Mouse (Mus musculus) gastrocnemius, adult 8-10 months (tissue): ENCODE data around the gene Prkn. TPM values are rescaled to one million over a fixed set of nuclear protein-coding genes. Genes with fewer than 3 reads are reported as not detected.

Source experiments
- DNase-seq, 2 experiments: peaks; one replicate each; pipeline ENCODE4 v3.0.0; 2022; ENCODE audit warnings: low spot score in 2 of 2
- total RNA-seq, 4 experiments: library from RNA; stranded (reverse); gene quantifications; 2 replicates each; pipeline ENCODE4 v1.2.4; 2022

The Prkn gene
- total RNA-seq, 4 experiments from 2014 or later: 21.6 to 26.5 (median 23.0) TPM

GRCm38 (mm10) chr17:11819506-11819905, 979.3 kb downstream of the Prkn start:
- no peak for DNase-seq

- DNase-seq: no peak
Measured at GRCm38 (mm10) chr17:11820757-11821156, 980.6 kb downstream of the Prkn start.

DNA sequence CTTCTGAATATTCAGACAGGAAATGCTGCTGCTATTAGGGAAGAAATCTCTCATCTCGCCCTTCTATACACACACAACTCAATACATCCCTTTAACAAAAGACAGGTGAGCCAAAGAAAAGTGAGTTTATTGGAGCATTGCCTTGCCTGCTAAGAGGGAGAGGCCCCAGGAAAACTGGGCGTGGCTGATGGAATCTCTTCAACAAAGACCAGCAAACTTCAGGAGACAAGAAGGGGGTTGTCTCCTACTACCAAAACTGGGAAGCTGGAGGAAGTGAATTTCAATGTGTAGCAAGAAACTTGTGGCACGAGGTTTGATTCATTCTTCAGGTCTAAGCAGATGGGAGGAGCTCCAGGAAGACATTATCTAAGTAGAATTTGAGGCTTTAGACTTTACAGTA, 989.3 kb downstream of the Prkn start:
- no peak for DNase-seq

DNA sequence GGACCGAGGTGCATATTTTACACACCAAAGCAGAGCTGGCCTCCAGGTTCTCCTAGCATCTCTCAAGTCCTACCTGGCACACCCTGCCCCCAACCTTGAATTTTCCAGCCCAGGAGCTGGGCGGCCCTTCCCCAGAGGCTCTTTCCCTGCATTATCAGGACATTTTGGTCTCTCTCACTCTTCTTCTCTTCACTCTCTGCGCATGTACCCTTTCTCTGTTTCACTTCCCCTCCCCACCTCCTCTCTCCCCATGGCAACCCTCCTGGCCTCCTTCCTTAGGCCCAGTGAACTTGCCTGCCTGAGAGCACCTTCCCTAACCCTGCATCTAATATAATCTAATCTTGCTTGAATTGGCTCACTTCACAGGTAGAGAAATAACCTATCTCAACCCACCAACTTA, 996.9 kb downstream of the Prkn start:
- DNase-seq: no peak

DNA sequence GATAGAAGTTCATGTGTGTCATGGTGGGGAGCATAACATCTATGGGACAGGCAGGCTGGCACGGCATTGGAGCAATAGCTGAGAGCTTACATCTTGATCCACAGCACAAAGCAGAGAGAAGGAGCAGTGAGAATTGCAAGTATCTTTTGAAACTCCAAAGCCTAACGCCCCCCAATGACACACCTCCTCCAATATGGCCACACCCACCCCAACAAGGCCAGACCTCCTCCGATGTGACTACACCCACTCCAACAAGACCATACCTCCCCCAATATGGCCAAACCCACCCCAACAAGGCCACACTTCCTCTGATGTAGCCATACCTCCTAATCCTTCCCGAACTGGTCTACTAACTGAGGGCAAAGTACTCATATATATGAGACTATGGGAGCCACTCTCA, 1004.3 kb downstream of the Prkn start:
- DNase-seq: no peak

GRCm38 (mm10) chr17:11844989-11845388, 1004.8 kb downstream of the Prkn start:
- no peak for DNase-seq

DNA sequence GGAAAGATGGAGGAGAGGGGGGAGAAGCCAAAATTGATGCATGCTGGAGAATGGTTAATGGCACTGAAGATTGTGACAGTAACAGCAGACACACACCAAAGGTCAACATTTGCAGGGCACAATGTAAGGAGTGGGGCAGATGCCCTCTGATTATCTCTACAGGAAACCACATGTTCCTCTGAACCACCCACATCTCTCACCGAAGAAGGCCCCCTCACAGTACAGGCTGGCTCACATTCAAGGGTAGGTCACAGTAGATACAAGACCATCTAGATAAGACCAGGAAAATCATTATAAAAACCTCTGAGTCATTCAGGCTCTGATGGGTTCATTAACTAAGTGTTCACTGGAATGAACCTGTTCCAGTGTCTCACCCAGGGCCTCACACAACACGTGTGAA, 1005.3 kb downstream of the Prkn start:
- no peak for DNase-seq

DNA sequence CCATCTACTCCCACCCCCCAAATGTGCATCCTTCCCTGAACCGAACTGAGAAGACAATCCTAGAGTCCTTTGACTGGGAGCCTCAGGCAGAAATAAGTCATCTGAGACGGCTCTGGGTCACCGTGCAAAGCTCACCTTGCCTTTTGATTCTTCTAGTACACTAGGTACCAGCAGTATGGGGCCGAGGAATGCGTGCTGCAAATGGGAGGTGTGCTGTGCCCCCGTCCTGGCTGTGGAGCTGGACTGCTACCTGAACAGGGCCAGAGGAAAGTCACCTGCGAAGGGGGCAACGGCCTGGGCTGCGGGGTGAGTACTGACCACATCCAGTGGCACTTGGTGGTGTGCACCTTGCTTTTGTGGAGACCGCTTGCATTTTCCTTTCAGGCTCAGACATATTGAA, 1014.4 kb downstream of the Prkn start:
- DNase-seq: no peak

- DNase-seq: no peak
Measured at GRCm38 (mm10) chr17:11858772-11859405, 1018.7 kb downstream of the Prkn start.

- no peak for DNase-seq
Measured at GRCm38 (mm10) chr17:11861178-11861577, 1021.0 kb downstream of the Prkn start.

- no peak for DNase-seq
Measured at GRCm38 (mm10) chr17:11862360-11862759, 1022.2 kb downstream of the Prkn start.

DNA sequence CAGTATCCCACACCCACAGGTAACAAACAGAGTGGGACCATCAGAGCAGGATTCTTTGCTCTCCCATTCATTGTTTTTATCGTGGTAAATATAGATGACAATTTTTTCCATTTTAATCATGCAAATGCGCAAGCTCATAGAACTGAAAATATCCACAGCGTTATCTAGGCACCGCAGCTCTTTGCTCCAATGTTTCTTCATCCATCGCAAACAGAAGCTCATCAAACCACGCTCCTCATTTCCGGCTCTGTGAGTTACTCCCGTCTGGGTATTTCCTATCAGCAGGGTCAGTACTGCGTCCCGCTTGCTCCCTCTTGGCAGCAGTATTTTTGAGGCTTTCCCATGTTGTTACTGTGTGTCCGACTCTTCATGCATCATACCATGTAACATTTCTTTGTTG, 1022.8 kb downstream of the Prkn start:
- no peak for DNase-seq

GRCm38 (mm10) chr17:11866231-11866630, 1026.0 kb downstream of the Prkn start:
- no peak for DNase-seq

DNA sequence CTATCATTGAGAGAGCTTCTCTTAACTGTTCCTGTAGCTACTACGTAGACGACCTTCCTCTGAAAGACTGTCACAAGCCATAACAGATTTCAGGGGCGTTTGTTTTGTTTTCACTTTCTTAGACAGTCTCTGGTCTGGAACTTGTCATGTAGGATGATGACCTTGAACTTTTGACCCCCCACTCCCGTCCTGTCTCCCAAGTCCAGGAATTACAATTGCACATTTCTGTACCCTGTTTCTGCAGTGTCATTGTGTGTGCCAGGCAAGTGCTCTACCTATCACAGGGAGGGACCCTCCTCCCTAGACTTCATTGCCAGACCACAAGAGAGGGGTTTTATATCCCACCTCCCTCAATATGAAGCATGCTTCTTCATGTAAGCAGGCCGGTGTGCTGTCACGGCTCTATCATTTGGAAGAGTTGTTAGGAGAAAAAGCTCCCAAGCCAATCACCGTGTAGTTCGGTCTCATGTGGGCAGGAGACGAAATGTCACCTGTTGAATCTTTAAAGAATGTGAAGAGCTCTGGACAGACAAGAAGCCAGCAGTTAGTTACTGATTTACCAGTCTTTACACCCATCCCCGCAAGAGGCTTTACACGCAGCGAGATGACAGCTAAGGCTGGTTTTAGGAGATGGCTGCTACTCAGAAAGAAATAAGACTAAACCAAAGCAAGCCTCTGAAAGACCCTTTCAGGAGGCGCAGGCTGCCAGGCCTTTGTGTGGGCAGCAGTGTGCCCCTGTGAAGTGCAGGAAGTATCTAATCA, 1027.3 kb downstream of the Prkn start:
- no peak for DNase-seq

- DNase-seq: no peak
Measured at GRCm38 (mm10) chr17:11870546-11870945, 1030.4 kb downstream of the Prkn start.

GRCm38 (mm10) chr17:11876240-11876639, 1036.1 kb downstream of the Prkn start:
- no peak for DNase-seq

DNA sequence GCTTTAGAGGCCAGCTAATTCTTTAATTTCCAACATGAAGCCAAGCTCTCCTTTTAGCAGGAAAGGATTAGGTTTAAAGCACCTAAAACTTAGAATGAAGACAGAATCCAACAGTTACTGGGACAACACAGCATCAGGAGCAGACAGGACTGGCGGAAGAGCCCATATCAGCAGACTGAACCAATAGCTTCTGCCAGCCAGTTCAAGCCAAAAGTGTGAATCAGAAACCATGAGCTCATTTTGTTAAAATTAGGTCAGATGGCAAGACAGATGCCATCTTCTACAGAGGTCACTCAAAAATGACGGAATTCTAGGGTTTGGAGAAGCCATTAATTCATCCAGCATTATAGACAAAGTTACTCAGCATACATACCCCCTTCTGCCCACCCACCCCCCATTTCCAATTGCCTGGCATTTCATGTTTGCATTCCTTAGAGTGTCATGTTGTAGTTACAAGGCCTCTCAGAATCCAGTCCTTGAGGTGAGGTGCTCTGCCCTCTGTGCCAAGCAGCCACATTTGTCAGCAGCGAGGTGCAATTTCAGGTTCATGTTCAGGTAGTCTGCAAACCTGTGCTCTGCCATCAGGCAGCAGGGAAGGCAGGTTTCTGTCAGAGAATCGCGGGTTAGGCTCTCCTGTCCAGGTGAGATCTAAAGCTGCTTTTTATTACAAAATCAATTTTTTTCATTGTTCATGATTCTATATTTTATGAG, 1041.1 kb downstream of the Prkn start:
- no peak for DNase-seq

- no peak for DNase-seq
Measured at GRCm38 (mm10) chr17:11885601-11886000, 1045.4 kb downstream of the Prkn start.

- no peak for DNase-seq
Measured at GRCm38 (mm10) chr17:11886963-11887362, 1046.8 kb downstream of the Prkn start.

DNA sequence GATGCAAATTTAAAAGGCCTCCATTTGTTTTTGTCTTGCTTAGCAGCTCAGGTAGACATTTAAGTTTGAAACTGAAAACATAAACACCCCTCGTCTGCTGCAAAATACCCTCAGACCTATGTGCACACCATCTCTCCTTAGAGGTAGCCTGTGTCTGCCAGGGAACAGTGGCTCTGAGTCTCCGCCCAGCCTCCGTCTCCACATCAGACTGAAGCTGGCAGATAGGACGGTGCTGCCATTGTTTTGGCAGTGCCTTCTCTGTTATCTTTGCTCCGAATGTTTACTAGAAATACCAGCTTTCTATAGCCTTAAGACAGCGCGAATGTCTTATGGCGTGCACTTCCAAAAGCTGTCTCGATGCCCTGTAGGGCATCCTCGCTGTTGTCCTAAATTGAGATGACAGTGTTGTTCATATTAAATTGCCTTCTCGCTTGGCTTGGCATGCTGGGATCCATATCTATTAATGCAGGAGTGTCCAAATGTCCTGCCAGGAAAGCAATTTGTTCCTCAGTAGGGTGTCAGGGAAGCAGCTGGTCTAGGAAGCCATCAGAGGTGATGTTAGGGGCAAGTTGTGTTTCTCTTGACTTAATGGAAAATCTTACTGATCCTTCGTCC, 1047.5 kb downstream of the Prkn start:
- no peak for DNase-seq

- DNase-seq: no peak
Measured at GRCm38 (mm10) chr17:11888806-11889205, 1048.6 kb downstream of the Prkn start.

GRCm38 (mm10) chr17:11900300-11900699, 1060.1 kb downstream of the Prkn start:
- no peak for DNase-seq
